Mouse (Mus musculus) heart, embryonic 11.5 days (tissue): ENCODE measurements around the gene Fbln5. TPM values are rescaled to one million over a fixed set of nuclear protein-coding genes. Genes with fewer than 3 reads are reported as not detected.

Experiments
- ATAC-seq: fragments of 200-750 bp; cut with Nextera tagmentation; replicated peaks from 2 replicates; pipeline ENCODE4 v1.8.0; 2017; ENCODE audit warnings: moderate library complexity; ENCODE audit not compliant: insufficient number of reproducible peaks, low FRiP score, low TSS enrichment
- H3K27ac ChIP-seq: fragments of 300-500 bp; sonication (generic); 2 replicates; pipeline ENCODE4 v1.5.1; 2014; ENCODE audit warnings: mild to moderate bottlenecking, low read depth, low read length
- H3K27me3 ChIP-seq: fragments of 300-500 bp; sonication (generic); 2 replicates; pipeline ENCODE4 v1.6.1; 2014; ENCODE audit warnings: mild to moderate bottlenecking, low read length, mixed read lengths; ENCODE audit not compliant: control insufficient read depth, insufficient read depth
- H3K36me3 ChIP-seq: fragments of 300-500 bp; sonication (generic); 2 replicates; pipeline ENCODE4 v1.6.1; 2014; ENCODE audit warnings: mild to moderate bottlenecking, low read length, moderate library complexity, mixed read lengths; ENCODE audit not compliant: control insufficient read depth, insufficient read depth
- H3K4me1 ChIP-seq: fragments of 300-500 bp; sonication (generic); 2 replicates; pipeline ENCODE4 v1.6.1; 2014; ENCODE audit warnings: low read length; ENCODE audit not compliant: control insufficient read depth, insufficient read depth
- H3K4me2 ChIP-seq: fragments of 300-500 bp; sonication (generic); 2 replicates; pipeline ENCODE4 v1.6.1; 2014; ENCODE audit warnings: mild to moderate bottlenecking, moderate library complexity
- H3K4me3 ChIP-seq: fragments of 300-500 bp; sonication (generic); 2 replicates; pipeline ENCODE4 v1.5.1; 2014; ENCODE audit warnings: low read depth, low read length
- H3K9ac ChIP-seq: fragments of 300-500 bp; sonication (generic); 2 replicates; pipeline ENCODE4 v1.6.1; 2014; ENCODE audit warnings: mild to moderate bottlenecking, low read depth, low read length, moderate library complexity
- H3K9me3 ChIP-seq: fragments of 300-500 bp; sonication (generic); replicated peaks from 2 replicates; pipeline ENCODE4 v1.6.1; 2016; ENCODE audit warnings: low read length; ENCODE audit not compliant: control insufficient read depth
- WGBS: fragments of 180-500 bp; shearing (Covaris S2); extraction: QIAGEN DNeasy Blood & Tissue Kit; methylation state at CpG from one replicate; pipeline ENCODE4 v1.1.7; 2014; ENCODE audit not compliant: insufficient replicate concordance; 5-methylcytosine and 5-hydroxymethylcytosine counted together
- polyA plus RNA-seq: library from polyadenylated mRNA; unstranded; fragments of >200 nt; fragmentation: Nextera tagmentation; extraction: Ambion mirVana; gene quantifications from 2 replicates; pipeline ENCODE4 v1.2.1, GENCODE M21; 2014

The Fbln5 gene
- polyA plus RNA-seq, 1 experiment from 2014 or later = 24.7 TPM

DNA sequence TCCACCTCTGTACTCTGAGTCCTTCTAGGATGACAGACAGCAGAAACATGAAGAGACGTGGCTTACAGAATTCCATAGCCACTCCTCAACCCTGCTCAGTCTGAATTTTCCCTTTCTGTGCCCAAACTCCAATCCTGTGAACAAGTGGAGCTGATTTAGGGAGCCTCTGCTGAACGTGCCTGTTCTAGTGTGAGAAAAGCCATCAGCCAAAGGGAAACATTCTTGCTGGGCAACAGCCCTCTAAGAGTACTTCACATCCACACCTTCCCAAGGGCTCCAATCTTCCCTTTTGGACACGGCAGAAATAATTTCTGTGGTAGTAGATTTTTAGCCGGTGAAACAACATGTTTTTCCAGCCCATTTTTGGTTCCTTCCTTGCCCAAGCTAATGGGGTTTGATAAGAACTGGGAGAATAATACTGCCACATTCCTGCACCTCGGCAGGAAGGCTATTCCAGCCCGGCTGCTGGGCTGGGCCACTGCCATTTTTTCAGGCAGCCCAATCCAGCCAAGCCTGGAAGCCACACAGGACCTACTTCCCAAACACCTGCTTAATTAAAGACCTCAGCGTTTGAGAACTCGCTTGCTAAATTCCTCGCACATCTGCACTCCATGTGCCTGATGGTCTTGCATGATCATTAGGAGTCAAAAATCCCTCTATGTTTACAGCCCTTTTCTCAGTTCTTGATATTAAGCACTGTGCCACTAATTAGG lies 41.1 kb downstream of the Fbln5 start:
- no peaks in the 10 kb centered on the region for H3K36me3 ChIP-seq
- H3K4me2 ChIP-seq = no peak overlapping the region
- H3K27me3 ChIP-seq = no peaks in the 10 kb centered on the region
- no peaks in the 10 kb centered on the region for H3K4me1 ChIP-seq
- H3K4me3 ChIP-seq = no peak overlapping the region
- H3K9me3 ChIP-seq = no peaks in the 10 kb centered on the region
- no peak for ATAC-seq
- peak overlapping the region; percentile 57; the same call in 1 of the 2 replicates for H3K27ac ChIP-seq
- no peak overlapping the region for H3K9ac ChIP-seq
- WGBS = 48% methylated on average over 9 of the region's 9 CpGs

DNA sequence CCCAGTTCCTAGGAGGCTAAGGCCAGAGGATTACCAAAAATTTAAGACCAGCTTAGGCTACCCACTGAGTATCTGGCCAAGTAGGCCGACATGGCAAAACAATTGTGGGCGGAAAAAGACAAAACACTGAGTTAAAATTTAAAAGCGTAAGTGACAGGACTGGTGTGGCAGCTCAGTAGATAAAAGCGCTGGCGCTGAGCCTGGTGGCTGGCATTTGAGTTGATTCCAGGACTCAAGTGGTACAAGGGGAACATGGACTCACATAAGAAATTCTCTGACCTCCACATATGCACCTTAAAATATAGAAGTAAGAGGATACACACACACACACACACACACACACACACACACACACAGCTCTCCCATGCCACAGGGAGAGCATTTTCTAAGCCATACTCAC lies 42.5 kb downstream of the Fbln5 start:
- no peaks in the 10 kb centered on the region for H3K9me3 ChIP-seq
- no peak overlapping the region for H3K27ac ChIP-seq
- no peaks in the 10 kb centered on the region for H3K27me3 ChIP-seq
- no peaks in the 10 kb centered on the region for H3K36me3 ChIP-seq
- WGBS = 73% methylated on average over 5 of the region's 5 CpGs
- H3K9ac ChIP-seq = no peak overlapping the region
- H3K4me1 ChIP-seq = no peaks in the 10 kb centered on the region
- no peak overlapping the region for H3K4me3 ChIP-seq
- H3K4me2 ChIP-seq = no peak overlapping the region
- no peak for ATAC-seq

DNA sequence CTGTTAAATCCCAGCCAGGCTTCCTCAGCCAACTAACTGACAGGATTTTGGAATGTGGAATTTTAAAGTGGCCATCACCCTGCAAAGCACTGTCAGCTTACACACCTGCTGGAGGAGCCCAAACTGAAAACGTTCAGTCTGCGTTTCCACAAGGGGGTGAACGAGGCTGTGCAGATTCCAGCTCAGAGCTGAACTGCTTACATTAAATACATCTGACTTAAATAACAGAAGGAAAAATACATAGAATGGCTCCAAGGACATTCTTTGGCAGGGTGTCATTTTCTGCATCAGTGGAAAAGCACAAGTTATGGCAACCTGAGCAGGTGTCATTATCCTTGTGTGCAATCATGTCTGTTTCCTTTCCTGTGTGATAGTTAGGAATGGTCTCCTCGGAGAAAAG lies 44.7 kb downstream of the Fbln5 start:
- 61% methylated on average over 4 of the region's 4 CpGs for WGBS
- no peak overlapping the region for H3K27ac ChIP-seq
- H3K4me1 ChIP-seq = no peaks in the 10 kb centered on the region

DNA sequence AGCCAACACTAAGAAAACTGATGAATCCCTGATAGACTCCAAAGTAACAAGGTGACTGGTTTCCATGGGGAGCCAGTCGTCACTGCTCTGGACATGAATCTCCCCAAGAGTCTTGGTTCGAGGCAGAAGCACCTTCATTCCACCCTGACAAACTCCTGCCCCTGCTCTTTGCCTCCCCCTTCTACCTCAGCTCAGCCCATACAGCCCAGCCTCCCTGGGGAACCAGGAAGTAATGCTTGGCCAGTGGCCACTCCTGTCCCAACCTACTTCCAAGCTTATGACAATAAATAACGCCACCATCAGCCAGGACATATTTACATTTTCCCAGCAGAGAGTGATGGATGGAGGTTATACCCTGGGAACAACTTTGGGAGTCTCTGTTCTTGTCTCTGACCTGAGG lies 45.9 kb downstream of the Fbln5 start:
- no peaks in the 10 kb centered on the region for H3K36me3 ChIP-seq
- no peak overlapping the region for H3K4me2 ChIP-seq
- no peaks in the 10 kb centered on the region for H3K27me3 ChIP-seq
- H3K4me3 ChIP-seq = no peak overlapping the region
- H3K27ac ChIP-seq = no peak overlapping the region
- H3K9ac ChIP-seq = no peak overlapping the region
- no peaks in the 10 kb centered on the region for H3K9me3 ChIP-seq
- 34% methylated on average over 3 of the region's 3 CpGs for WGBS
- no peak for ATAC-seq
- H3K4me1 ChIP-seq = no peaks in the 10 kb centered on the region

More for the DNA sequence above, 44.7 kb downstream of the Fbln5 start:
- ATAC-seq = no peak
- Histone ChIP-seq H3K9me3 (no peaks in the 10 kb centered on the region), H3K4me3 (no peak overlapping the region), H3K36me3 (no peaks in the 10 kb centered on the region), H3K27me3 (no peaks in the 10 kb centered on the region), H3K4me2 (no peak overlapping the region), H3K9ac (no peak overlapping the region)

DNA sequence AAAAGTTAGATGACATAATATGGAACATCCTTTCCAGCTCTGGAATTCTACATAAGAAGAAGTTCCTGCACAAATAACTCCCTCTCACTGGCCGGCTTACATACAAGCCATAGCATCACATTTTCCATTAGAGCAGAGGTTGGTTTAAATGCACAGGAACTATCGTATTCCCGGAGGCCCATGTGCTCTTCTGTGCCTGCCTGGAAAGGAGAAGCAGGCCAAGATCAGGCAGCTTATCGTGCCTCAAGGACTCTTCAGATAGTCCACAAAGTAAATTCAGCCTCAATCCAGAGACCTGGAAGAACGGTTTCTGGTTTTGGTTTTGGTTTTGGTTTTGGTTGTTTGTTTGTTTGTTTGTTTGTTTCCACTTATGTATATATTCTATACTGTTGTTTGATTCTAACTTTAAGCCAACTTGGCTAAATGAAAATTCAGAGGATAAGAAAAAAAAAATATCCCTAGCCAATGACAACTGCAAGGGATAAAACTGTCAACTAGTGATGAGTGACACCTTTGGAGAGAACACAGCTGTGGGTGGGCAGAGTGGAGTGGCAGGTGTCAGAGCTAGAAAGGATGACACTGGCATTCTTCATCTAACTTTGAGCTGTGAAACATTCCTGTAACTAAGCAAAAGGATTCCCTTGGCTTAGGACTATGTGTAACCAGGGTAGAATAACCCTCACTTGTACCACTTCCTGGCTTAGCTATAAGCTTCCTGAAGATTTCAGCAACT lies 48.4 kb downstream of the Fbln5 start:
- Histone ChIP-seq H3K27ac (no peak overlapping the region), H3K9ac (no peak overlapping the region), H3K4me2 (no peak overlapping the region), H3K9me3 (no peaks in the 10 kb centered on the region), H3K4me1 (peaks cover 6% of the 10 kb centered on the region; the same call in 1 of the 2 replicates), H3K36me3 (no peaks in the 10 kb centered on the region), H3K27me3 (no peaks in the 10 kb centered on the region), H3K4me3 (no peak overlapping the region)
- 47% methylated on average over 5 of the region's 5 CpGs for WGBS
- no peak for ATAC-seq

DNA sequence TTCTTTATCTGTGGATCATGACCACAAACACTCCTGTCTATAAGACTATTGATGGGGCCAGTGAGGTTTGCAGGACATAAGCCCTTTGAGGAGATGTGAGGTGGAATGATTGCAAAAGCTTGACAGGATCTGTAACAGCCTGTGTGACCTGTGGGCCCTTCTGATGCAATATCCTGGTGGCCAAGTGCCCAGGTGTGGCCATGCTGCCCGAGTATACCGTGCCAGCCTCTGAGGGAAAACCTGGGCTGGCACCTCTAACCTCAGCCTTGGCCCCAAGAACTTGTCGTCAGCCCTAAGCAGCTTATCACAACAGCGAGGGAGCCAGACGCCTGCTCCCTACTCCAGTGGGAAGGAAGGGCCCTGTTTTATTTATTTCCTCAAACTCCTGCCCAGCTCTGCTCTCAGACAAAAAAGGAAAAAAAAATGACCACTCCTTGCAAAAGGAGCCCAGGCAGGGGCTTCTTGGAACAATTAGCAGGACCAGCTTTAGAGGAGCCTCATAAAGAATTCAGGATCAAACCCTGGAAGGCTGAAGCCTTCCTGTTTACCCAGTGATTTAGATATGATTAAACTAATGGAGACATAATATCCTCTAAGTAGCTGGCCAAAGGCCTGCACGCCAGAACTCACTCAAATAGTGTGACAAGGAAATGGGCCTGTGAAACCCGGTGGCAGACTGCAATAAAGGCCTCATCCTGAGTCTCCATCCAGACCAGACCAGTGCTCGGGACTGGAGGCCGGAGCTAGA lies 51.4 kb downstream of the Fbln5 start:
- H3K9me3 ChIP-seq = no peaks in the 10 kb centered on the region
- peaks cover 6% of the 10 kb centered on the region; the same call in 1 of the 2 replicates for H3K4me1 ChIP-seq
- H3K27ac ChIP-seq = peak overlapping the region; percentile 22; the same call in 1 of the 2 replicates
- no peak overlapping the region for H3K4me3 ChIP-seq
- H3K36me3 ChIP-seq = no peaks in the 10 kb centered on the region
- H3K4me2 ChIP-seq = no peak overlapping the region
- ATAC-seq = 0 out of 2 replicates have a peak, but pooled peaks have one; percentile 44
- 36% methylated on average over 9 of the region's 9 CpGs for WGBS
- H3K27me3 ChIP-seq = no peaks in the 10 kb centered on the region
- no peak overlapping the region for H3K9ac ChIP-seq

DNA sequence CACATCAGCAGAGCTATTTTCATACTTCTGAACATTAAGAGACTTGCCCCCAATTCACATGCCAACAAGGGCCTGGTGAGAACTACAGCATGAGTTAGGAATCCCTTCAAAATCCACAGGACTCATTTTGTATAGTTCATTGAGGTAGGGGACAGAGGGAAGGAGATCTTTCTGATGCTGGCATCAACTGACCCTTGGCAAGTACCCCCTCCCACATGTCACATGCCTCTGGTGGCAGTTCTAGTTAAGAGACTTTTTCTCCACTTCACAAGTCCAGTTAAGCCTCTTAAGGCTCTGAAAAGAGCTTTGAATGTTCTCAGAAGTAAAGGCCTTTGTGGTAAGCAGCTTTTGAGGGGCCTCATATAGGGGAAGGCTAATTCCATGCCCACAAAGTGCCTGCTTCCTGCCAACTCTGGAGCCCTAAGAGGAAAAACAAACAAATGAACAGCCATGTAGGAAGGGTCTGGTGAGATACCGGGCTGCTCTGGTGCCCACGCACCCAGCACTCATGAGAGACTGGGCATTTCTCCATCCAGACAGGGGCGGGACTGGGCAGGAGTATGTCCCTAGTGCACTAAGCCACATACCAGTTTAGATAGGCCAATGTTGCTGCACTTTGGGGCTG lies 52.5 kb downstream of the Fbln5 start:
- Histone ChIP-seq H3K9ac (no peak overlapping the region), H3K9me3 (no peaks in the 10 kb centered on the region), H3K4me2 (no peak overlapping the region), H3K4me1 (peaks cover 6% of the 10 kb centered on the region; the same call in 1 of the 2 replicates), H3K4me3 (no peak overlapping the region), H3K36me3 (no peaks in the 10 kb centered on the region), H3K27me3 (no peaks in the 10 kb centered on the region), H3K27ac (peak overlapping the region; percentile 22; the same call in 1 of the 2 replicates)
- ATAC-seq = no peak
- WGBS = 74% methylated on average over 3 of the region's 3 CpGs

DNA sequence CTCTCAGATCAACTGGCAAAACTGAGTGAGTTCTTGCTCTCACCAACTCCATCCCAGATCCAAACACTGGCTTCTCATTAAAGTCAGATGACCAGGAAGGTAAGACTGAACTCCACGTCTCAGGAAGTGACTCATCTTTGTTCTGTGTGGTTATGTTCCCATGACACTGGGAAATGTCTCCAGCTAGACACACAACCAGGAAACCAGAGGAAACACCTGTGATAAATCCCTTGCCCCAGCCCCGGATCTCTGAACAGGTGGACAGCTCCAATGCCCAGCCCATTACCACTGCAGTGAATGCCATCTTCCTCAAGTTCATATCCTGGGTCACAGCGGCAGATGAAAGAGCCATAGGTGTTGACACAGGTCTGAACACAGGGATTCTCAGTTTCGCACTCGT lies 54.0 kb downstream of the Fbln5 start:
- Histone ChIP-seq H3K4me3 (no peak overlapping the region), H3K9me3 (no peaks in the 10 kb centered on the region), H3K27me3 (no peaks in the 10 kb centered on the region), H3K27ac (no peak overlapping the region), H3K9ac (no peak overlapping the region), H3K36me3 (no peaks in the 10 kb centered on the region), H3K4me1 (peaks cover 6% of the 10 kb centered on the region; the same call in 1 of the 2 replicates), H3K4me2 (no peak overlapping the region)
- 78% methylated on average over 5 of the region's 5 CpGs for WGBS
- ATAC-seq = no peak
